Mouse (Mus musculus) liver, embryonic 15.5 days (tissue): Measurements from ENCODE around the gene Birc3. TPM values are rescaled to one million over a fixed set of nuclear protein-coding genes. Genes with fewer than 3 reads are reported as not detected.

Experiments used
- ATAC-seq: fragments of 200-750 bp; cut with Nextera tagmentation; 2 replicates; pipeline ENCODE4 v1.8.0; 2017; ENCODE audit warnings: moderate number of reproducible peaks, mild to moderate bottlenecking, moderate library complexity; ENCODE audit not compliant: insufficient read depth
- H3K27ac ChIP-seq: fragments of 300-500 bp; sonication (generic); replicated peaks from 2 replicates; pipeline ENCODE4 v1.5.1; 2015; ENCODE audit warnings: mild to moderate bottlenecking, inconsistent platforms
- H3K27me3 ChIP-seq: fragments of 300-500 bp; sonication (generic); 2 replicates; pipeline ENCODE4 v1.6.1; 2015; ENCODE audit warnings: mild to moderate bottlenecking, inconsistent platforms
- H3K36me3 ChIP-seq: fragments of 300-500 bp; sonication (generic); replicated peaks from 2 replicates; pipeline ENCODE4 v1.6.1; 2015; ENCODE audit warnings: moderate library complexity, mild to moderate bottlenecking, inconsistent platforms
- H3K4me1 ChIP-seq: fragments of 300-500 bp; sonication (generic); replicated peaks from 2 replicates; pipeline ENCODE4 v1.6.1; 2015; ENCODE audit warnings: inconsistent platforms
- H3K4me2 ChIP-seq: fragments of 300-500 bp; sonication (generic); 2 replicates; pipeline ENCODE4 v1.6.1; 2015; ENCODE audit warnings: moderate library complexity, mild to moderate bottlenecking, inconsistent platforms
- H3K4me3 ChIP-seq: fragments of 300-500 bp; sonication (generic); replicated peaks from 2 replicates; pipeline ENCODE4 v1.5.1; 2015; ENCODE audit warnings: mild to moderate bottlenecking, inconsistent platforms
- H3K9ac ChIP-seq: fragments of 300-500 bp; sonication (generic); 2 replicates; pipeline ENCODE4 v1.6.1; 2015; ENCODE audit warnings: moderate library complexity, mild to moderate bottlenecking, inconsistent platforms
- H3K9me3 ChIP-seq: fragments of 300-500 bp; sonication (generic); replicated peaks from 2 replicates; pipeline ENCODE4 v1.6.1; 2016; ENCODE audit warnings: inconsistent platforms
- WGBS: fragments of 180-500 bp; shearing (Covaris S2); methylation state at CpG from one replicate; pipeline ENCODE4 v1.1.7; 2015; ENCODE audit warnings: mixed read lengths; ENCODE audit not compliant: insufficient replicate concordance; 5-methylcytosine and 5-hydroxymethylcytosine counted together
- polyA plus RNA-seq: library from polyadenylated mRNA; unstranded; fragments of >200 nt; fragmentation: Nextera tagmentation; extraction: Ambion mirVana; gene quantifications from 2 replicates; pipeline ENCODE4 v1.2.1, GENCODE M21; 2015

Birc3 gene
- polyA plus RNA-seq, 1 experiment from 2014 or later, result 7.0 TPM

DNA sequence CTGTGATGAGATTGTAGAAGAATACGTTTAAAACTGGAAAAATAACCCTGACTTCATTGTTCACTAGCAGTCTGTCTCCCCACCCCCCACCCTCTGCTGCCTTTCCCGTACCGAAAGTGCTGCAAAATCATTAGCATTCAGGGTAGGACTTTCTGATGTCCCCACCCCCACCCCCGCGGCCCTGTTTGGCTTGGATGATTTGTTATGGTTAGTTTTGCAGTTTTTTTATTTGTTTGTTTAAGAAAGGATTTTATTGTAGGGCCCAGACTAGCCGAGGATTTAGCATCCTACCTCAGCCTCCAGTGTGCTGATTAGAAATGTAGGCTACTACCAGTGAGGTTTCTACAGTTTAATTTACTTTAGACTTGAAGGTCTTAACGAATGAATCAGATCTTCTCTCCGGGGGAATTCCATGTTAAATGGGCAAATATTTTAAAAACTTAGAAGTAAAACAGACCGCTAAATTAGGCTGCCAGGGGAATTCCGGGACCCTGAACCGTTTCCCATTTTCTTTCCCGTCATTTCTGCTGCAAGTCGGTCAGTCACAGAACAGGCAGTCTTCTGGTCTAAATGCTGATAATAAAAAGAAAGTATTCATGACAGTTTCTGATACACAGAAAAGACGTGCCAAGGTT, 35.1 kb downstream of the Birc3 start:
- Histone ChIP-seq H3K27me3 (no peaks in the 10 kb centered on the region), H3K9me3 (no peaks in the 10 kb centered on the region), H3K27ac (peak overlapping the region; percentile 99), H3K4me3 (peak overlapping the region; percentile 79), H3K4me1 (peaks cover 24% of the 10 kb centered on the region), H3K4me2 (peak overlapping the region; percentile 88), H3K36me3 (peaks cover 16% of the 10 kb centered on the region), H3K9ac (peak overlapping the region; percentile 83)
- WGBS, result 24% methylated on average over 14 of the region's 14 CpGs
- no peak for ATAC-seq

DNA sequence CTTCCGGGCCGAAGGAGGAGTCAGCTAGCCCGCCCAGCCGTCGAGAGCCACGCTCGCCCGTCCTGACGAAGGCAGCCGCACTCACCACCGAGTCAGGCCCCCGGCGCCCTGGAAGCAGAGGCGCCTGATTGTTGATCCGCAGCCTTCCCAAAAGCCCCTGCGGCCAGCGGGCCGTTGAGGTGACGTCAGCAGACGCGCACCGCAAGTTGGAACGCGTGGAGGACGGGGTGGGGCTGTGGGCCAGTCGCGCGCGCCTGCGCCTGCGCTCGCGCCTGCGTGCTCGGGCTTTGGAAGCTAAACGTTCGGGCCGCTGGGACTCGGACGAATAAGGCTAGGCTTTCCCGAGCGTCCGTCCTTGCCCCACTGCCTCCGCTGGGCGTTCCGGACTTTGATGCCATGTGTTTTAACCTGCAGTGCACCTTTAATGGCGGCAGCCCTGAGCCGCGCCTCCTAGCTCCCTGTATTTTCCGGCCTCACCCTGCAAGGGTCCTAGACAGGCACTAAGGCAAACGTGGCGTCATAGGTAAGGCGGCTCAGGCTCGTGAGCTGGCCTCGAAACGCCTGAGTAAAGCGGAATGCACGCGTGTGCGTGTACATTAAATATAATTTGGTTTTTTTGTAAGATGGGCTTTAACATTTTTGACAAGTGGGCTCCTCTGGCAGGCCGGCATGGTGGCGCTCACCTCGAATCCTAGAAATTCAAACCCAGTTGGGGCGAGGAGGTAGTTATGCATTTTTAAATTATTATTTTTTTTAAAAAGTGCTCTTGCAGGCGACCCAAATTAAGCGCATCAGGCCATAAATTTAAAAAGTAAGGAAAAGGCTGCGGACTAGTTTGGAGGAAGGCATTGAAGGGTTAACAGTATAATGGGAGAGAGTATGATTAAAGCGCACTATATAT, 35.8 kb downstream of the Birc3 start, which contains the start of gene Birc2:
Birc2 (minus strand) TSS at position 160 of the 901 bp plus-strand sequence.
- H3K36me3 ChIP-seq, result peaks cover 16% of the 10 kb centered on the region
- H3K9ac ChIP-seq, result peak within 1 kb of the TSS; percentile 83
- H3K9me3 ChIP-seq, result no peaks in the 10 kb centered on the region
- peak within 1 kb of the TSS; percentile 88 for H3K4me2 ChIP-seq
- WGBS, result under 1% methylated on average over 68 of the region's 68 CpGs
- peak within 1 kb of the TSS; percentile 79 for H3K4me3 ChIP-seq
- peaks cover 30% of the 10 kb centered on the region for H3K4me1 ChIP-seq
- peak; percentile 96 for ATAC-seq
- no peaks in the 10 kb centered on the region for H3K27me3 ChIP-seq
- H3K27ac ChIP-seq, result peak within 1 kb of the TSS; percentile 99

DNA sequence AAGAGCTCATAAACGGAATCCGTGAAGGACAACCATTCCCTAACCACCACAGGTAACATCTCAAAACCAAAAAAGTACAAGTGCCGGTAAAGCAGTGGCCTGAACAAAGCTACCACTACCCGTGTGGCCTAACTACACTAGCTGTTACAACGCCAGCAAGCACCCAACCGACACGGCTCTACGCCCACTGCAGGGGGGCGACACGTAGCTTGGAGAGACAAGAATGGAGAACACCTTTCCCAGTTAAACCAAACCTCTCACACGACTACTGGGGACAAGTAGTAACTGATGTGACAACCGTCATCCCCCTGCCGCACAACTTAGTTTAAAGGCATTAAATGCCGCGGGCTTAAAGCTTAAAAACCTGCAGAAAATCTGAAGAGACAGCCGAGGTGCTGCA, 36.7 kb downstream of the Birc3 start:
- peak overlapping the region; percentile 99 for H3K27ac ChIP-seq
- H3K9ac ChIP-seq, result peak overlapping the region; percentile 83
- under 1% methylated on average over 16 of the region's 16 CpGs for WGBS
- peak; percentile 36 for ATAC-seq
- H3K27me3 ChIP-seq, result no peaks in the 10 kb centered on the region
- H3K4me1 ChIP-seq, result peaks cover 38% of the 10 kb centered on the region
- peak overlapping the region; percentile 88 for H3K4me2 ChIP-seq
- peak overlapping the region; percentile 79 for H3K4me3 ChIP-seq
- H3K9me3 ChIP-seq, result no peaks in the 10 kb centered on the region
- peaks cover 16% of the 10 kb centered on the region for H3K36me3 ChIP-seq

DNA sequence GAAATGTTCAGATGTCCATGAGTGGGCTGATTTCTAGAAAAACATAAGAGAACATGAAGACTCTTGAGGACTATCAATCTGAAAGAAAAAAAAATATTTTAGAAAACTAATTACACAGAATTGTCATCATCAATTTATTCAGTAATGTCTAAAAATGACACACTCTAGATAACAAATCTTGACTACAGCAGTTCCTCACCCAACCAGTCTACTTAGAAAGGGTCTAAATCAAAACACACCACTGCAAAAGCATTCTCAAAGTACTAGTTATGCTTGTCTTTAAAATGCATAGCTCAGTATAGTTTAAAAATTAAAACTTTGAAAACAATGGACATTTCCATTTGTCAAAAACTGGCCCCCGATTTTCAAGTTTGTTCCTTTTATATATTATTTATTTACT, 37.7 kb downstream of the Birc3 start:
- Histone ChIP-seq H3K36me3 (peaks cover 16% of the 10 kb centered on the region), H3K9ac (no peak overlapping the region), H3K4me3 (no peak overlapping the region; the same call in 1 of the 2 replicates), H3K27me3 (no peaks in the 10 kb centered on the region), H3K9me3 (no peaks in the 10 kb centered on the region), H3K4me1 (peaks cover 41% of the 10 kb centered on the region), H3K27ac (no peak overlapping the region), H3K4me2 (peak overlapping the region; percentile 88; the same call in 1 of the 2 replicates)
- WGBS, result 63% methylated on average over 1 of the region's 1 CpGs
- ATAC-seq, result no peak

DNA sequence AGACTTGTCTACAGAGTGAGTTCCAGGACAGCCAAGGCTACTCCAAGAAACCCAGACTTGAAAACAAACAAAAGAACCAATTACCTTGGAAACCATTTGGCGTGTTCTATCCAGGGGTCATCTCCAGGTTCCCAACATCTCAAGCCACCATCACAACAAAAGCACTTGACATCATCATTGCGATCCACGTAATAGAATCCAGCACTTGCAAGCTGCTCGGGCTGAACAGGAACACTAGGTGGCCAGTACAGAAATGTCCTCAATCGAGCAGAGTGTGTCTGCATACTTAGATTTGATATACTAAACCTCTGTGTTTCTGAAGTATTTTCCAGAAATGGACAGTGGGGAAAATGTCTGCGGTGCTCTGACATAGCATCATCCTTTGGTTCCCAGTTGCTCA, 39.6 kb downstream of the Birc3 start:
- Histone ChIP-seq H3K4me2 (peak overlapping the region; percentile 42), H3K4me1 (peaks cover 59% of the 10 kb centered on the region), H3K36me3 (peaks cover 16% of the 10 kb centered on the region), H3K9me3 (no peaks in the 10 kb centered on the region), H3K9ac (no peak overlapping the region), H3K27me3 (no peaks in the 10 kb centered on the region), H3K27ac (no peak overlapping the region), H3K4me3 (no peak overlapping the region)
- no peak for ATAC-seq
- WGBS, result 79% methylated on average over 6 of the region's 6 CpGs

DNA sequence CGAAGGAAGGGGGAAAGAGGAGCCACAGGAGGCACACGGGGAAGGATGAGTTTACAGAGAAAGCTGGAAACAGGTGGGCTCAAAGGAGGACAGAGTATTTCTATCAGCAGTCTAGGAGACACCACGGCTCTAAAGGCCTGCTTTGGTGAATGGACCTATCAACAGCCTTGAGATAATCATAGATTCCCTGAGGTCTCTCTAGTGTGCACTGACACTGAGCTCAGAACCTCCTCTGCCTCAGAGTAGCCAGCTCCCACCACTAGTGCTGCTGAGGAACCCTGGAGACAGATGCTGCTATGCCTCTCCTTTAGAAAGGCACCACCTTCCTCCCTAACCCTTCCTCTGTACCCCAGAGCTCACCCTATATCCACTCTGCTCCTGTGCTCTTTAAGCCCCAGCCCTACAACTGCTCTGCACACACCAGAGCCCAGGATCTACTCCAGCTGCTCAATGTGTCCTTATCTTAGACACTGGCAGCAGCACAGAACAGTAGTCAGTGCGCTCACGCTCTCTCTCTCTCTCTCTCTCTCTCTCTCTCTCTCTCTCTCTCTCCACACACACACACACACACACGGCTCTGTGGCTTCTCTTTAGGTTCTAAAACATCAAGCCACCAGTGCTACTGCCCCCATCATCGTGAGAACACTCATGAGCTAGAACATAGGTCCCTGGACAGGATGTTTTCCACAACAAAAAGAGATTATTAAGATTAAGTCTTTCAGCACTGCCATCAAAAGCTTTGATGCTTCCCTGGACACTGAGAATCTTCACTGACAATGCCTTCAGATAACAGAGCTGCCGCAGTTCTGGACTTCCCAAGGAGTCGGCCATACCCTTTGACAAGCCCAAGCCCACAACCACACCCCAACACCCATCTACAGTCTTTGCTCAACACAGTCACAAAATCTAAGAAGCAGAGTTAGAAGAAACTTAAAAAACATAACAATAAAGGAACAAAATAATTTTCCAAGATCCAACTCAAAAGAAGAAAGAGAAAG, 43.2 kb downstream of the Birc3 start:
- peaks cover 70% of the 10 kb centered on the region for H3K4me1 ChIP-seq
- peak overlapping the region; percentile 83 for H3K27ac ChIP-seq
- H3K27me3 ChIP-seq, result no peaks in the 10 kb centered on the region
- H3K4me3 ChIP-seq, result peak overlapping the region; percentile 22
- WGBS, result 29% methylated on average over 9 of the region's 9 CpGs
- peak overlapping the region; percentile 53; the same call in 1 of the 2 replicates for H3K9ac ChIP-seq
- peak overlapping the region; percentile 59 for H3K4me2 ChIP-seq
- no peaks in the 10 kb centered on the region for H3K9me3 ChIP-seq
- peak; percentile 95 for ATAC-seq
- H3K36me3 ChIP-seq, result peaks cover 25% of the 10 kb centered on the region

DNA sequence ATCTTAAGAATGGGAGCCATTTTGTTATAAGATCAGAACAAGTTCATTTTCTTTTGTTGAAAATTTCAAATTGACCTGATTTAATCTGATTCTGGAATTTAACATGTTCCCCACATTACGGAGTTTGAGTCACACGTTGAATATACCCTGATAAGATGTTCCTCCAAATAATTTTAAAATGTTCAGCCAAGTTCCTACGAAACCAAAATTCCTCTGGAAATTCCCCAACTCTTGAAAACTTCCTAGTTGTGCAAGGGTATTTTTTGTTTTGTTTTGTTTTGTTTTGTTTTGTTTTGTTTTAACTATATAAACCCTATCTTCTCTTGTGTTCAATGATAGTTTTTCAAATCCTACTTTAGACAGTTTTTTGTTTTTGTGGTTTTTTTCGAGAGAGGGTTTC, 44.3 kb downstream of the Birc3 start:
- peak overlapping the region; percentile 83; the same call in 1 of the 2 replicates for H3K27ac ChIP-seq
- 68% methylated on average over 4 of the region's 4 CpGs for WGBS
- H3K9me3 ChIP-seq, result no peaks in the 10 kb centered on the region
- H3K4me2 ChIP-seq, result no peak overlapping the region
- no peak for ATAC-seq
- H3K4me3 ChIP-seq, result no peak overlapping the region
- H3K9ac ChIP-seq, result no peak overlapping the region
- H3K27me3 ChIP-seq, result no peaks in the 10 kb centered on the region
- peaks cover 67% of the 10 kb centered on the region for H3K4me1 ChIP-seq
- peaks cover 17% of the 10 kb centered on the region for H3K36me3 ChIP-seq

DNA sequence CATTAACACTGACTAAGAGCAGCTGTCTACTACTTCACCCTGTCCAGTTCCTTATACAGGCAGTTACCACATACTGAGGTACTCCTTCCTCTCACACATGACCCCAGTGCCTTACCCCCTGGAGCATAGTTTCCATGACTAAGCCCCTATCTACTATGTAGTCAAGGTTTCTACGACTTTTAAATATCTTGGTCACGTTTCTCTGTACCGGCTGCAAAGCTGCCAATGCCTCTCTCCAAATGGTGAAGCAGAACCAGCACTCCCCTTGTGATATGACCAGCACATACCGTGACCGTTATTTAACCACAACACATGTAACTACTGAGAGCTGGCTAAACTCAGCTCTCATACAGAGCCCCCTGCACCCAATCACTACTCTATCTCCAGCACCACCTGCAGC, 48.1 kb downstream of the Birc3 start:
- peak; percentile 19; the same call in 1 of the 2 replicates for ATAC-seq
- WGBS, result 57% methylated on average over 5 of the region's 5 CpGs
- H3K27ac ChIP-seq, result no peak overlapping the region

DNA sequence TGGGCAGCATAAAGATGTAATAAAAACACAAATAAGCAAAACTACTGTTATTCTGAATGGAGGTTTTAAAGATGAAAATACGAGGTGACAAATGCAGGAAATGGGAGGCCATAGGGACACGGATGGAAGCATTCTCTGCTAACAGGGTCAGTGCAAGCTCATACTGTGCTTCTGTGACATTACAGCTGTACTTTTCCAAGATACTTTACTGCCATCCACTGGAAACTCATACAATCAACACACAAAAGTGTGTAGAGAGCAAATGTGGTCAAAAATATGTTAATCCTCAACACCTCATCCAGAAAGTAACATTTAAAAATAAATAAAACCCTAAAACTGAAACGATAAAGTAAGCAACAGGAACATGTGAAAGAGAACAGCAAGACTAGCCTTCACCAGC, 50.2 kb downstream of the Birc3 start:
- H3K27ac ChIP-seq, result no peak overlapping the region
- no peak overlapping the region for H3K9ac ChIP-seq
- peaks cover 22% of the 10 kb centered on the region for H3K4me1 ChIP-seq
- peaks cover 41% of the 10 kb centered on the region for H3K36me3 ChIP-seq
- H3K4me3 ChIP-seq, result no peak overlapping the region
- H3K9me3 ChIP-seq, result no peaks in the 10 kb centered on the region
- H3K4me2 ChIP-seq, result no peak overlapping the region
- no peak for ATAC-seq
- 56% methylated on average over 3 of the region's 3 CpGs for WGBS
- H3K27me3 ChIP-seq, result no peaks in the 10 kb centered on the region

More for the DNA sequence above, 48.1 kb downstream of the Birc3 start:
- Histone ChIP-seq H3K9ac (no peak overlapping the region), H3K4me1 (peaks cover 40% of the 10 kb centered on the region), H3K4me3 (no peak overlapping the region), H3K27me3 (no peaks in the 10 kb centered on the region), H3K9me3 (no peaks in the 10 kb centered on the region), H3K4me2 (no peak overlapping the region), H3K36me3 (peaks cover 21% of the 10 kb centered on the region)

DNA sequence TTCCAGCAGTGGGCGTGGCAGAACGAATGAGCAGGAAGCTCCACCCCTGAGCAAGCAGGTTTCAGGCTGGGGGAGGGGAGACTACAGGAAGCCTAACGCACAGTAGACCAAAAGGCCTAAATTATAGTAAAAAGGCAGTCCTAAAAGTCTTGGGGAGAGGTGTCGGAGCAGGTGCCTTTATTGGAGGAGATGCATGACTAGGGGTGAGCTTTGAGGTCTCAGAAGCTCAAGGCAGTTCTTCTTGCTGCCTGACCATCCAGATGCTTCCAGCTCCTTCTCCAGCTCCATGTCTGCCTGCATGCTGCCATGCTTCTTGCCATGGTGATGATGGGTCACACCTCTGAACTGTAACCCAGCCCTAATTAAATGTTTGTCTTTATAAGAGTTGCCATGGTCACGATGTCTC, 67.9 kb downstream of the Birc3 start:
- Histone ChIP-seq H3K27me3 (no peaks in the 10 kb centered on the region), H3K9me3 (no peaks in the 10 kb centered on the region), H3K4me1 (peaks cover 3% of the 10 kb centered on the region; the same call in 1 of the 2 replicates), H3K36me3 (no peaks in the 10 kb centered on the region), H3K4me3 (peak overlapping the region; percentile 6), H3K27ac (no peak overlapping the region), H3K4me2 (peak overlapping the region; percentile 31), H3K9ac (no peak overlapping the region)
- 49% methylated on average over 5 of the region's 5 CpGs for WGBS
- peak; percentile 34 for ATAC-seq
